Mouse (Mus musculus) 3T3-L1 (cell line): ENCODE results near the gene Fam221a.
A peak's percentile ranks its signal among the peaks of the same experiment; 100 is the strongest.
"Not testable (repeated sequence)": the region's sequence is repeated elsewhere in the genome, so short reads cannot be mapped to it uniquely, and the experiment has no call there.

Experiments used
- DNase-seq: peaks from one replicate; pipeline ENCODE4 v3.0.0-alpha.2; 2015; ENCODE audit warnings: low read depth, low spot score

Fam221a gene

DNA sequence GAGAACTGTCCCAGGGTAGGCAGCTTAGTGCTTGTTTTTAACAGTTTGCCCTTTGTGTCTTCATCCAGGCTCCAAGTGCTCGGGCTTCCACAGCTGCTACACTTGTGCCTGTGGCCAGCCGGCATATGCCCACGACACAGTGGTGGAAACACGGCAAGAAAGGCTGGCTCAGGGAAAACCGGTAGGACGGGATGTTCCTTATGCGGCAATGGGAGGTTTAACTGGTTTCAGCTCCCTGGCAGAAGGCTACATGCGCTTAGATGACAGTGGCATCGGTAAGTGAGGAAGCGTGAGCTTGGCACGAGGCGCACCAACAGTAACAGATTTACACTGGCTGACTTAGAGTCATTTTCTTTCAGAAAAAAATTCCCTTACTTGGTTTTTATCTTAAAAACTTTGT is 10.8 kb downstream of the Fam221a start:
- DNase-seq = no peak

DNA sequence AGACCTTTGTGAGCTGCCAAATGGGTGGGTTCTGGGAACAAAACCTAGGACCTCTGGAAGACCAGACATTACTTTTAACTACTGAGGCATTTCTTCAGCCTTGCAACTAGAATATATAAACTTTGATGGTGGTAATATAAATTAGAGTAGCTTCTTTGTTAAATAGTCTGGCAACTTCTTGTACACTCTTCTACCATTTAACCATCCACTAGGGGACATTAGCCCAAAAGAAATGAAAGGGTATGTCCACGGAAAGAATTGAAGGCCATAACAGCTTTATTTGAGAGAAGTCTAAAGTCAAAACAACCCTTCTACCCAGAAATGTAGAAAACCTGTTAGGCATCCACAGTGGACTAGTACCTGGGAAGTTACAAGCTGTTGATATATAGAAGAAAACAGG is 26.7 kb downstream of the Fam221a start:
- no peak for DNase-seq

- DNase-seq = no peak
Measured at GRCm38 (mm10) chr6:49395316-49395715, 27.8 kb downstream of the Fam221a start, which contains the start of gene Stk31. TSS of gene Stk31 (plus strand) at chr6:49395604.

DNA sequence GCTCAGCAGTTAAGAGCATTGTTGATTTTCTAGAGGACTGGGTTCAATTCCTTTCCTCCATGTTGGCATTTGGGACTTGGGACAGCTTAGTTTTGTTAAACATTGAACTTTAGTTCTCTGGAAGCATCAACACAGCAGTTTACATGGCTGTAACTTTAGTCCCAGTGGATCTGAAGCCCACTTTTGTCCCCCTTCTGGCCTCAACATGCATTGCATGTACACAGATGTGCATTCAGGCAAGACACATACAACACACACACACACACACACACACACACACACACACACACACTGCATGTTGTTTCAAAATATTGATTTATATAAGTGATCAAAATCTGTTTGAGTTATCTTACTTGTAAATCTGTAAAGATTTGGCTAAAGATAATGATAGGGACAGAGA is 29.9 kb downstream of the Fam221a start:
- peak; percentile 61 for DNase-seq

GRCm38 (mm10) chr6:49398365-49398764 is 30.8 kb downstream of the Fam221a start:
- DNase-seq = peak; percentile 73

DNA sequence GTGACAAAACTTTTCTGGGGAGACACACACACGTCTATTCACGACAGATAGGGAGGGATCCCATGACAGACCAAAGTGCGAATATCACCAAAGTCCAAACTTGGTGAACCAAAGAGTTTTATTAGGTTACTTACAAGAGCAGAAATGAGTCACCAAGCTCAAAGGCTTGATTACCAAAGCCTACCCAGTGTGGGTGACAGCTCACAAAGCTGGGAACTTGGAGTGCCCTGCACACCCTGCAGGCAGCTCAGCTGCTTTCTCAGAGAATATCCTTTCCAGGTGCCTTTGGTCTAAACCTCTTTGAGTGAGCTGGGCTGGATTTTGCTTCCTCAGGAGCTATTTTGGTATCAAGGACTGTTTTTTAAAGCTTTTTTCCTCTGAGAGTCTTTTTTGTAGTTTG is 43.3 kb downstream of the Fam221a start:
- DNase-seq = no peak

DNA sequence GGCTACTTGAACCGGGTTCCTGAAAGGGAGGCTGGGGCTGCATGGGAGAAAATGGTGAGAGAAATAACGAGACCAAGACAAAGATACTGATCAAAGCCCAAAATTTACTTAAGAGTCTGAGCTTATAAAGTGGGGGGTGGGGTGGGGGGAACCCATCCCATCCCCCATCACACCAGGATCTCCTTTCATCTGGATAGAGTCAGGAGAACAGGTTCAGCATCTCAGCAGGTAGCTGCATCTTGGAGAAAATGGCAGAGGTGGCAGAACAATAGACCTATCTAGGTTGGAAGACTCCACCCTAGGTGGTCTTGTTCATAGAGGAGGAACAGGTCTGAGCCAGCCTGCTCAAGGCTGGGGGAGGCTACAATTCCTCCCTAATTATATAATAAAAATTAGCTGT is 45.4 kb downstream of the Fam221a start:
- not testable (repeated sequence) for DNase-seq

DNA sequence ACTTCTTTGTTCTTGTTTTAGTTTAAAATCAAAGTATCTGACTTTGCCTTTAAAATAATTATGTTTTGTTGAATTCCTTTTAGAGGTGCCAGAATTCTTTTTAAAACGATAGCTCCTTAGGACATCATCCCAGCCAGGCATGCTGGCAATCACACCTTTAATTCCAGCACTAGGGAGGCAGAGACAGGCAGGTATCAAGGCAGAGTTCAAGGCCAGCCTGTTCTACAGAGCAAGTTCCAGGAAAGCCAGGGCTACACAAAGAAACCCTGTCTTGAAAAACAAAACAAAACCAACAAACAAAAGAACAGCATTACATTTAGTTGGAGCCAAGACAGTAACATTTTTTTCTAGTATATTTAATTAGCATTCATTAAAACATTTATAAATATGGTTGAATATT is 48.4 kb downstream of the Fam221a start:
- no peak for DNase-seq

DNA sequence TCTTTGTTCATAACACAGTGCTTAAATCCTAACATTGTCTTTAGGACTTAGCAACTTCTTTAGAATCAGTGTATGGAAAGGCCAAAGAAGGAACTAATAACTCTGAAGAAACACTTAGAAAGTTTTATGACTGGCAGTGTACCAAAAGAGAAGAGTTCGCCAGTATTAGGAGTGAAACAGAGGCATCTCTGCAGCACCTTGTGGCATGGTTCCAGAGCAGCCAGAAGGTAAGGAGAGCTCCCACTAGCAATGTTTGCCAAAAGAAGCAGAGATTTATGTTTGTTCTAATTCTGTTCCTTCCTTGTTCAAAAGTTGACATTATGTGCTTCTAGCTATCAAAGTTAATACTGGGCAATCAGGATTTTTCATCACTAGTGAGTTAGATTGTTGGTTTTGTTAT is 69.8 kb downstream of the Fam221a start:
- DNase-seq = no peak
